Mouse (Mus musculus): ENCODE measurements at regions not wholly inside any gene's neighbourhood (a gene's known extent, or its start where the extent isn't known, plus 50 kb on each side); places are given as distances from the start of the nearest gene placed in this dataset.

GRCm38 (mm10) chr10:122194139-122194538, 97.0 kb upstream of the Rxylt1 start:
- no peak for DNase-seq (ENCODE audit: low read depth, low spot score)

DNA sequence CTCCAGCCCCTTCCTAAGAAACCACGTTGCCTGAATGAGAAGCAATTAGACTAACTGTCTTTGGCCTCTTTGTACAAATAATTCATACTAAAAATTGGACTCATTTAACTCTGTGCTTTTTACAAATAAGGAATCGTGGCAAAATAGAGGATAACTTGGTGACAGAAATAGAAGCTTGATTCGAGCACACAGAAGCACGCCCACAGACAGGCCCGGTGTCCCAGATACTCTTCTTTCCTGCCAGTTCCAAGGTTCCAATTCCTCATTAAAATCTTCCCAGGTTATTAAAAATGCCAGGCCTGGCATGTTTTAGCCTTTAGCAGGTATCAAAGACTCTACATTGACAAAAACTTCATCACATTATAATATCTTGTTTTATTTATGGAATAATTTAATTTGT, 96.2 kb upstream of the Rxylt1 start:
- DNase-seq (ENCODE audit: low read depth, low spot score): no peak

GRCm38 (mm10) chr10:122185152-122185745, 88.1 kb upstream of the Rxylt1 start:
- no peak for DNase-seq (ENCODE audit: low read depth, low spot score)

DNA sequence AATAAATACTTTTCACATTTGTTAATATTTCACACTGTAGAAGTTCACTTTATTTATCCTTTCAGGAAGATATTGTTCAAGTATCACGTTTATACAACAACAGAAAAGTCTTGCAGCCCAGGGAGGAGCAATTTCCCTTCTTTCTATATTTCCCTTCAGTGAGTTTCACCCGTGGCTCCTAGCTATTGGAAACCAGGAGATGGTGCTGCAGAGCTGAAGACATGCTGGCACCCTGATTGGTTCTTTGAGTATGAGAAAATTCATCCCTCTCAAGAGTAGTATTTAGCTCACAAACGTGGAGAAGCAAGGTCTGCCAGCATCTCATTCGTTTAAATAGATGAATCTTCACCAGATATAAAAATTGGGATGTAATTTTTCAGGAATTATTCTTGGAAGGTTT, 85.9 kb upstream of the Rxylt1 start:
- no peak for DNase-seq (ENCODE audit: low read depth, low spot score)

- DNase-seq (ENCODE audit: low read depth, low spot score): no peak
Measured at GRCm38 (mm10) chr10:122149038-122149437, 51.9 kb upstream of the Rxylt1 start.

- DNase-seq (ENCODE audit: low read depth, low spot score): no peak
Measured at GRCm38 (mm10) chr10:122148609-122149008, 51.4 kb upstream of the Rxylt1 start.

Data from R1 (cell line).